ENCODE assay signal across 32 mouse cellular contexts in the genomic region with DNA sequence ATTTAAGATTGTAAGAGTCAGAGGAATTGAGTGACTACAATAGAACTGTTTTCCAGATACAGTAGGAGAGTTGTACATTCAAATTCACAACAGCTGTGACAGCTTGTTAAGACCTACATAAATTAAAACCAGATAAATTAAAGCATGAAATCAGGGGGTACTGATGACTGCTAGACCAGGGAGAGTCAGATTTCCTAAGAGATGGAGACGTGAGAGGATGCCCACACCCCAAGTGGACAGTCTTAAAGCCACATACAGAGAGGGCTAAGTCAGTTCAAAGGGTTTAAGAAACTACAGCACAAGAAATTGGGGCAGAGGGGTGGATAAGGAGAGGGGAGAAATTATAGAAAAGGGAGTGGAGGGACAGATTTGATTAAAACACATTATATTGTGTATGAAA. TPM values are rescaled to one million over a fixed set of nuclear protein-coding genes. Genes with fewer than 3 reads are reported as not detected.
DNase-seq lines count a peak whose midpoint lies in the region; ATAC-seq lines count a peak whose summit lies in the region.
"Had no signal": no experiment of that assay in that cellular context is flagged by ENCODE, and none has a peak within 500 bp of the region (broad histone marks: within the 10 kb centered on the region; RNA-seq: fewer than 3 reads in every experiment).

No protein-coding gene starts in this region.

- no peak overlapping the region for H3K9ac ChIP-seq in forebrain, embryonic 12.5 days
- no peak overlapping the region for H3K9ac ChIP-seq in liver, embryonic 11.5 days (ENCODE audit: low read depth, low read length)
- H3K9ac ChIP-seq in liver, embryonic 12.5 days = no peak overlapping the region
- H3K9ac ChIP-seq in neural tube, embryonic 11.5 days (ENCODE audit: low read length) = no peak overlapping the region
- H3K9ac ChIP-seq: embryonic facial prominence, embryonic 15.5 days; heart, embryonic 13.5 days; lung, embryonic 15.5 days had no signal

- no peaks in the 10 kb centered on the region for H3K9me3 ChIP-seq in forebrain, embryonic 12.5 days
- no peaks in the 10 kb centered on the region for H3K9me3 ChIP-seq in forebrain, embryonic 10.5 days
- H3K9me3 ChIP-seq in liver, embryonic 11.5 days (ENCODE audit: control insufficient read depth, low read length) = no peaks in the 10 kb centered on the region
- H3K9me3 ChIP-seq in liver, embryonic 12.5 days (replicated peaks) = no peaks in the 10 kb centered on the region
- no peaks in the 10 kb centered on the region for H3K9me3 ChIP-seq in neural tube, embryonic 11.5 days (ENCODE audit: control insufficient read depth, low read length)
- H3K9me3 ChIP-seq: embryonic facial prominence, embryonic 15.5 days; heart, embryonic 13.5 days; lung, embryonic 15.5 days had no signal

- H3K36me3 ChIP-seq in forebrain, embryonic 12.5 days (replicated peaks) = no peaks in the 10 kb centered on the region
- no peaks in the 10 kb centered on the region for H3K36me3 ChIP-seq in forebrain, embryonic 10.5 days (replicated peaks)
- H3K36me3 ChIP-seq in liver, embryonic 11.5 days (ENCODE audit: control insufficient read depth, insufficient read depth, low read length) = no peaks in the 10 kb centered on the region
- no peaks in the 10 kb centered on the region for H3K36me3 ChIP-seq in liver, embryonic 12.5 days
- H3K36me3 ChIP-seq in neural tube, embryonic 11.5 days (ENCODE audit: control insufficient read depth, insufficient read depth, low read length) = no peaks in the 10 kb centered on the region
- H3K36me3 ChIP-seq: embryonic facial prominence, embryonic 15.5 days; heart, embryonic 13.5 days; lung, embryonic 15.5 days had no signal

- H3K4me2 ChIP-seq in forebrain, embryonic 12.5 days = no peak overlapping the region
- H3K4me2 ChIP-seq in liver, embryonic 11.5 days = no peak overlapping the region
- H3K4me2 ChIP-seq in liver, embryonic 12.5 days = no peak overlapping the region
- H3K4me2 ChIP-seq in neural tube, embryonic 11.5 days (ENCODE audit: low read depth) = no peak overlapping the region
- H3K4me2 ChIP-seq: embryonic facial prominence, embryonic 15.5 days; heart, embryonic 13.5 days; lung, embryonic 15.5 days had no signal

- no peaks in the 10 kb centered on the region for H3K27me3 ChIP-seq in forebrain, embryonic 12.5 days
- no peaks in the 10 kb centered on the region for H3K27me3 ChIP-seq in forebrain, embryonic 10.5 days (ENCODE audit: poor library complexity, severe bottlenecking)
- H3K27me3 ChIP-seq in liver, embryonic 11.5 days (replicated peaks; ENCODE audit: control insufficient read depth, insufficient read depth, low read length) = no peaks in the 10 kb centered on the region
- no peaks in the 10 kb centered on the region for H3K27me3 ChIP-seq in liver, embryonic 12.5 days (replicated peaks)
- H3K27me3 ChIP-seq in neural tube, embryonic 11.5 days (ENCODE audit: control insufficient read depth, insufficient read depth, low read length) = no peaks in the 10 kb centered on the region
- H3K27me3 ChIP-seq: embryonic facial prominence, embryonic 15.5 days; heart, embryonic 13.5 days; lung, embryonic 15.5 days had no signal

- no peak overlapping the region for H3K4me3 ChIP-seq in forebrain, embryonic 12.5 days (replicated peaks)
- no peak overlapping the region for H3K4me3 ChIP-seq in forebrain, embryonic 10.5 days
- no peak overlapping the region for H3K4me3 ChIP-seq in liver, embryonic 11.5 days (ENCODE audit: low read depth, low read length)
- no peak overlapping the region for H3K4me3 ChIP-seq in liver, embryonic 12.5 days
- H3K4me3 ChIP-seq in neural tube, embryonic 11.5 days (ENCODE audit: low read depth, low read length) = no peak overlapping the region
- H3K4me3 ChIP-seq: embryonic facial prominence, embryonic 15.5 days; heart, embryonic 13.5 days; lung, embryonic 15.5 days had no signal

- ATAC-seq in forebrain, embryonic 12.5 days (ENCODE audit: low FRiP score) = 0 out of 2 replicates have a peak, but pooled peaks have one; percentile 30
- 0 out of 2 replicates have a peak, but pooled peaks have one; percentile 36 for ATAC-seq in liver, embryonic 11.5 days (replicated peaks; ENCODE audit: low FRiP score)
- ATAC-seq in liver, embryonic 12.5 days = no peak
- ATAC-seq in neural tube, embryonic 11.5 days (ENCODE audit: insufficient read depth, low FRiP score, low TSS enrichment) = peak; percentile 20; the same call in 1 of the 2 replicates
- ATAC-seq: activated CD4-positive, CD25-positive, alpha-beta regulatory T cell, adult 4 months; intestine, embryonic 16.5 days had no signal

- DNase-seq in forebrain, embryonic 10.5 days (ENCODE audit: extremely low spot score, low spot score) = no peak
- DNase-seq in liver, embryonic 11.5 days (ENCODE audit: low spot score) = no peak
- DNase-seq in neural tube, embryonic 11.5 days (ENCODE audit: low spot score) = peak; percentile 9
- no peak for DNase-seq in neural tube, embryonic 10.5 days (ENCODE audit: extremely low spot score, low spot score)
- DNase-seq in layer of hippocampus, postnatal 25 days (ENCODE audit: extremely low spot score in 1 of 2, low spot score in 1 of 2) = no peak
- DNase-seq: adrenal gland, adult 2 months; adrenal gland, postnatal 36 days; B cell, adult 2 months; cerebellum, adult 2 months; cerebellum, postnatal 14 days; gastrocnemius, postnatal 10 days; heart, postnatal 10 days; kidney, adult 8-10 months; kidney, postnatal 4 days; layer of hippocampus, postnatal 36 days; left cerebral cortex, postnatal 4 days; liver; right cerebral cortex, postnatal 4 days; thymus, adult 18-20 months; thymus, postnatal 25 days had no signal

- no peaks in the 10 kb centered on the region for H3K4me1 ChIP-seq in forebrain, embryonic 12.5 days
- H3K4me1 ChIP-seq in forebrain, embryonic 10.5 days = no peaks in the 10 kb centered on the region
- H3K4me1 ChIP-seq in liver, embryonic 11.5 days (replicated peaks; ENCODE audit: control insufficient read depth, insufficient read depth, low read length) = no peaks in the 10 kb centered on the region
- H3K4me1 ChIP-seq in liver, embryonic 12.5 days = no peaks in the 10 kb centered on the region
- no peaks in the 10 kb centered on the region for H3K4me1 ChIP-seq in neural tube, embryonic 11.5 days (ENCODE audit: control insufficient read depth, insufficient read depth, low read length)
- H3K4me1 ChIP-seq: embryonic facial prominence, embryonic 15.5 days; heart, embryonic 13.5 days; lung, embryonic 15.5 days had no signal

- WGBS in forebrain, embryonic 12.5 days = 41% methylated on average over 1 of the region's 1 CpGs
- WGBS in forebrain, embryonic 10.5 days = 47% methylated on average over 1 of the region's 1 CpGs
- WGBS in liver, embryonic 11.5 days = 41% methylated on average over 1 of the region's 1 CpGs
- 30% methylated on average over 1 of the region's 1 CpGs for WGBS in liver, embryonic 12.5 days (ENCODE audit: insufficient replicate concordance)
- WGBS in neural tube, embryonic 11.5 days = 33% methylated on average over 1 of the region's 1 CpGs

- no peak overlapping the region for H3K27ac ChIP-seq in forebrain, embryonic 12.5 days
- H3K27ac ChIP-seq in forebrain, embryonic 10.5 days = no peak overlapping the region
- H3K27ac ChIP-seq in liver, embryonic 11.5 days (ENCODE audit: low read depth, low read length) = no peak overlapping the region
- H3K27ac ChIP-seq in liver, embryonic 12.5 days = no peak overlapping the region
- no peak overlapping the region for H3K27ac ChIP-seq in neural tube, embryonic 11.5 days (ENCODE audit: low read depth, low read length)
- H3K27ac ChIP-seq: embryonic facial prominence, embryonic 15.5 days; heart, embryonic 13.5 days; kidney, postnatal 0 days; lung, embryonic 15.5 days; stomach, postnatal 0 days had no signal

RNA-seq across cellular contexts. Expression of a gene that starts 17.7 kb away (rescaled TPM):
- 0.36 and 0.50 TPM in 2 replicates for polyA plus RNA-seq in forebrain, embryonic 12.5 days (2016; fragmentation: Nextera tagmentation; extraction: Ambion mirVana)
- polyA plus RNA-seq in forebrain, embryonic 10.5 days (2016; fragmentation: Nextera tagmentation; extraction: Ambion mirVana) = 0.12 and 0.28 TPM in 2 replicates
- 0.14 and 0.17 TPM in 2 replicates for polyA plus RNA-seq in liver, embryonic 11.5 days (2014; fragmentation: Nextera tagmentation; extraction: Ambion mirVana)
- polyA plus RNA-seq in liver, embryonic 12.5 days (2016; fragmentation: Nextera tagmentation; extraction: Ambion mirVana) = 0.05 and 0.15 TPM in 2 replicates
- polyA plus RNA-seq in neural tube, embryonic 11.5 days (2014; fragmentation: Nextera tagmentation; extraction: Ambion mirVana) = 0.24 and 0.27 TPM in 2 replicates
- total RNA-seq in layer of hippocampus, postnatal 25 days (2021) = 10 to 100 TPM; 38.1 to 41.8 TPM
- total RNA-seq: hematopoietic stem cell, adult 5-6 weeks; megakaryocyte progenitor cell, adult 5-6 weeks; monocyte, adult 5-6 weeks had no signal
- polyA plus RNA-seq: activated CD4-positive, CD25-positive, alpha-beta regulatory T cell, adult 4 months had no signal
